ENCODE assay signal across 9 mouse cellular contexts in the genomic region with DNA sequence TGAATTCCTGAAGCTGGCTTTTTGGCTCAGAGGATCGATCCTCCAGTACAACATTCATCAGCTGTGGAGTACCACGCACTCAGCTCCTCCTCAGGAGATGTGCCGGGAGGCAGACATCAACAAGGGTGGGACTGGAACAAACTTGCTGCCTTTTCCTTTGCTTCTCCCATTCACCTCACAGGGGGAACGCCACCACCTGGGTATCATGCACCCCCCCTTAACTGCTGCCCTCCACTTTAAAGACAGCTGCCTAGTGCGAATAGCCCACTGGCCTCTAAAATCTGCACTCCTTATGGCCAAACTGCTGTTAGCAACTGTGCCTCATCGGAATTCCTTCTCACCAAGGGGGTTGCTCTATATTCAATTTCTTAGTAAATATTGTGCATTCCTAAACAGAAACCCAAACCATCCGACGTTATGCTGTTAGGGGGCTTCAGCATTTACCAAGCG. TPM values are rescaled to one million over a fixed set of nuclear protein-coding genes. Genes with fewer than 3 reads are reported as not detected.
DNase-seq lines count a peak whose midpoint lies in the region; ATAC-seq and TF ChIP-seq lines count a peak whose summit lies in the region.
"Had no signal": no experiment of that assay in that cellular context is flagged by ENCODE, and none has a peak within 500 bp of the region (broad histone marks: within the 10 kb centered on the region; RNA-seq: fewer than 3 reads in every experiment).

No protein-coding gene starts in this region.

- WGBS in heart, embryonic 11.5 days (ENCODE audit: insufficient replicate concordance) = 14% methylated on average over 9 of the region's 9 CpGs
- WGBS in hindbrain, embryonic 12.5 days = 22% methylated on average over 9 of the region's 9 CpGs
- WGBS in midbrain, embryonic 12.5 days = 32% methylated on average over 9 of the region's 9 CpGs

- H3K9me3 ChIP-seq in heart, embryonic 11.5 days (replicated peaks; ENCODE audit: control insufficient read depth, low read length) = no peaks in the 10 kb centered on the region; the same call in 1 of the 2 replicates
- H3K9me3 ChIP-seq in hindbrain, embryonic 12.5 days (replicated peaks) = no peaks in the 10 kb centered on the region; the same call in 1 of the 2 replicates
- 0 out of 2 replicates have a peak, but pooled peaks cover 4% of the 10 kb centered on the region for H3K9me3 ChIP-seq in midbrain, embryonic 12.5 days

- DNase-seq in heart, adult 8-10 months (ENCODE audit: low spot score) = no peak
- no peak for DNase-seq in layer of hippocampus, adult 18-20 months (ENCODE audit: low spot score in 2 of 2)
- no peak for DNase-seq in natural killer cell, adult 2 months (ENCODE audit: low spot score in 2 of 2)
- no peak for DNase-seq in urinary bladder, postnatal 4 days (ENCODE audit: low spot score in 2 of 2)

- no peak overlapping the region for H3K4me3 ChIP-seq in heart, embryonic 11.5 days (ENCODE audit: low read depth, low read length)
- no peak overlapping the region for H3K4me3 ChIP-seq in cortical plate, adult 2 months (ENCODE audit: insufficient read depth, low read length)
- H3K4me3 ChIP-seq in hindbrain, embryonic 12.5 days = no peak overlapping the region
- H3K4me3 ChIP-seq in midbrain, embryonic 12.5 days = peak overlapping the region; percentile 22; the same call in 1 of the 2 replicates
- H3K4me3 ChIP-seq: erythroblast, embryonic 14.5 days had no signal

- ATAC-seq in heart, embryonic 11.5 days (replicated peaks; ENCODE audit: insufficient number of reproducible peaks, low FRiP score, low TSS enrichment) = peak; percentile 4; the same call in 1 of the 2 replicates
- no peak for ATAC-seq in hindbrain, embryonic 12.5 days (ENCODE audit: low FRiP score)
- ATAC-seq in midbrain, embryonic 12.5 days (ENCODE audit: low FRiP score, low read depth) = no peak

- peak overlapping the region; percentile 91 for H3K27ac ChIP-seq in heart, embryonic 11.5 days (ENCODE audit: low read depth, low read length)
- peak overlapping the region; percentile 7 for H3K27ac ChIP-seq in cortical plate, adult 2 months (ENCODE audit: insufficient read depth, low read length)
- peak overlapping the region; percentile 91 for H3K27ac ChIP-seq in hindbrain, embryonic 12.5 days
- peak overlapping the region; percentile 88 for H3K27ac ChIP-seq in midbrain, embryonic 12.5 days (replicated peaks)

- H3K4me1 ChIP-seq in heart, embryonic 11.5 days (ENCODE audit: control insufficient read depth, insufficient read depth, low read length) = peaks cover 49% of the 10 kb centered on the region
- H3K4me1 ChIP-seq in cortical plate, adult 2 months (ENCODE audit: control insufficient read depth, insufficient read depth, low read length) = peaks cover 6% of the 10 kb centered on the region
- peaks cover 57% of the 10 kb centered on the region for H3K4me1 ChIP-seq in hindbrain, embryonic 12.5 days
- peaks cover 47% of the 10 kb centered on the region for H3K4me1 ChIP-seq in midbrain, embryonic 12.5 days

- no peaks in the 10 kb centered on the region for H3K36me3 ChIP-seq in heart, embryonic 11.5 days (ENCODE audit: control insufficient read depth, insufficient read depth, low read length)
- H3K36me3 ChIP-seq in hindbrain, embryonic 12.5 days = no peaks in the 10 kb centered on the region
- no peaks in the 10 kb centered on the region for H3K36me3 ChIP-seq in midbrain, embryonic 12.5 days

- no peak for TF ChIP-seq POLR2A in cortical plate, adult 2 months (IDR thresholded peaks at IDR 0.05; ENCODE audit: extremely low read depth, insufficient read depth, low read length)

- H3K9ac ChIP-seq in heart, embryonic 11.5 days (ENCODE audit: low read depth, low read length) = peak overlapping the region; percentile 58; the same call in 1 of the 2 replicates
- H3K9ac ChIP-seq in hindbrain, embryonic 12.5 days = peak overlapping the region; percentile 41; the same call in 1 of the 2 replicates
- H3K9ac ChIP-seq in midbrain, embryonic 12.5 days (replicated peaks) = peak overlapping the region; percentile 44; the same call in 1 of the 2 replicates

- TF ChIP-seq CTCF in cortical plate, adult 2 months (IDR thresholded peaks at IDR 0.05; ENCODE audit: extremely low read depth, insufficient read depth, low read length) = no peak

- H3K4me2 ChIP-seq in heart, embryonic 11.5 days = peak overlapping the region; percentile 52
- peak overlapping the region; percentile 51 for H3K4me2 ChIP-seq in hindbrain, embryonic 12.5 days (replicated peaks)
- peak overlapping the region; percentile 47 for H3K4me2 ChIP-seq in midbrain, embryonic 12.5 days (replicated peaks)

- no peaks in the 10 kb centered on the region for H3K27me3 ChIP-seq in heart, embryonic 11.5 days (ENCODE audit: control insufficient read depth, insufficient read depth, low read length)
- H3K27me3 ChIP-seq in hindbrain, embryonic 12.5 days = no peaks in the 10 kb centered on the region
- H3K27me3 ChIP-seq in midbrain, embryonic 12.5 days = no peaks in the 10 kb centered on the region

RNA-seq across cellular contexts. Expression of gene Alox5ap, which starts 55.3 kb away (rescaled TPM):
- polyA plus RNA-seq in heart, embryonic 11.5 days (2014; fragmentation: Nextera tagmentation; extraction: Ambion mirVana) = 5.2 and 6.4 TPM in 2 replicates
- total RNA-seq in heart, adult 8-10 months (2022) = 10 to 100 TPM in 3 of 4 experiments, 1 to 10 TPM in 1; 7.2 to 27.9 (median 12.8) TPM
- polyA plus RNA-seq in cortical plate, adult 2 months (2012; rRNA removed) = 16.0 and 18.0 TPM in 2 replicates
- polyA plus RNA-seq in hindbrain, embryonic 12.5 days (2016; fragmentation: Nextera tagmentation; extraction: Ambion mirVana) = 5.9 and 7.1 TPM in 2 replicates
- 4.8 and 6.5 TPM in 2 replicates for polyA plus RNA-seq in midbrain, embryonic 12.5 days (2016; fragmentation: Nextera tagmentation; extraction: Ambion mirVana)
- 10 to 100 TPM; 11.5 to 12.0 TPM for total RNA-seq in layer of hippocampus, adult 18-20 months (2021)
- polyA plus RNA-seq: erythroblast, embryonic 14.5 days had no signal

Comparison
In these comparisons a context has a peak if more than half of its experiments do, and no peak if none do; other contexts are left out.
1. H3K27ac ChIP-seq: peak in every context shown above with its lines; median percentile 91 in heart, embryonic 11.5 days; 91 in hindbrain, embryonic 12.5 days; 88 in midbrain, embryonic 12.5 days; 7 in cortical plate, adult 2 months.